Mouse (Mus musculus) embryonic facial prominence, embryonic 15.5 days (tissue): ENCODE measurements around the gene Pls3. TPM values are rescaled to one million over a fixed set of nuclear protein-coding genes. Genes with fewer than 3 reads are reported as not detected.
A peak's percentile ranks its signal among the peaks of the same experiment; 100 is the strongest.

Source experiments
- ATAC-seq: fragments of 200-750 bp; cut with Nextera tagmentation; 2 replicates; pipeline ENCODE4 v1.8.0; 2017; ENCODE audit warnings: low read depth, moderate TSS enrichment; ENCODE audit not compliant: insufficient number of reproducible peaks, low FRiP score, low TSS enrichment
- H3K27ac ChIP-seq: fragments of 300-500 bp; sonication (generic); replicated peaks from 2 replicates; pipeline ENCODE4 v1.5.1; 2015; ENCODE audit warnings: mild to moderate bottlenecking, inconsistent platforms
- H3K27me3 ChIP-seq: fragments of 300-500 bp; sonication (generic); 2 replicates; pipeline ENCODE4 v1.6.1; 2015; ENCODE audit warnings: inconsistent platforms
- H3K36me3 ChIP-seq: fragments of 300-500 bp; sonication (generic); 2 replicates; pipeline ENCODE4 v1.6.1; 2015; ENCODE audit warnings: mild to moderate bottlenecking, inconsistent platforms
- H3K4me1 ChIP-seq: fragments of 300-500 bp; sonication (generic); 2 replicates; pipeline ENCODE4 v1.6.1; 2015; ENCODE audit warnings: inconsistent platforms
- H3K4me2 ChIP-seq: fragments of 300-500 bp; sonication (generic); replicated peaks from 2 replicates; pipeline ENCODE4 v1.6.1; 2015; ENCODE audit warnings: mild to moderate bottlenecking, inconsistent platforms
- H3K4me3 ChIP-seq: fragments of 300-500 bp; sonication (generic); replicated peaks from 2 replicates; pipeline ENCODE4 v1.5.1; 2015; ENCODE audit warnings: mild to moderate bottlenecking, inconsistent platforms
- H3K9ac ChIP-seq: fragments of 300-500 bp; sonication (generic); 2 replicates; pipeline ENCODE4 v1.6.1; 2015; ENCODE audit warnings: inconsistent platforms
- H3K9me3 ChIP-seq: fragments of 300-500 bp; sonication (generic); replicated peaks from 2 replicates; pipeline ENCODE4 v1.6.1; 2016; ENCODE audit warnings: inconsistent platforms
- WGBS: fragments of 180-500 bp; shearing (Covaris S2); methylation state at CpG from one replicate; pipeline ENCODE4 v1.1.7; 2015; 5-methylcytosine and 5-hydroxymethylcytosine counted together
- polyA plus RNA-seq: library from polyadenylated mRNA; unstranded; fragments of >200 nt; fragmentation: Nextera tagmentation; extraction: Ambion mirVana; gene quantifications from 2 replicates; pipeline ENCODE4 v1.2.1, GENCODE M21; 2015

Pls3 gene
- polyA plus RNA-seq, 1 experiment from 2014 or later = 118 TPM

DNA sequence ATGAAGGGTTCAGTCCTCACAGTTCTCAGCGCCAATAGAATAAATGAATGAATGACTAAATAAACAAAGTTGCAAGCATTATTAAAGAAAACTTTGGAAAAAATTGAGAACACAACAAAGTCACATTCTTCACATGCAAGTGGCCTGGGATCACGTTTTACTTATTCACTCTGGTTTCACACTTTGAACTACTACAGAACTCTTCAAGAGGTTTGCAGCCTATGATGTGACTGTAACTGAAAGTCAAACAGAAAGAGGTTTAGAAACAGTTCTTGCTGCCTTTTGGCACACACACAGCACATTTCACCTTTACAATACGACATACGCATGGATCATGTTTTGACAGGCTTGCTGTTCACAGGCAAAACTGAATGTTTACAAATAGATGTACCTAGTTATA, 34.7 kb downstream of the Pls3 start:
- H3K4me3 ChIP-seq = no peak overlapping the region
- no peak for ATAC-seq

DNA sequence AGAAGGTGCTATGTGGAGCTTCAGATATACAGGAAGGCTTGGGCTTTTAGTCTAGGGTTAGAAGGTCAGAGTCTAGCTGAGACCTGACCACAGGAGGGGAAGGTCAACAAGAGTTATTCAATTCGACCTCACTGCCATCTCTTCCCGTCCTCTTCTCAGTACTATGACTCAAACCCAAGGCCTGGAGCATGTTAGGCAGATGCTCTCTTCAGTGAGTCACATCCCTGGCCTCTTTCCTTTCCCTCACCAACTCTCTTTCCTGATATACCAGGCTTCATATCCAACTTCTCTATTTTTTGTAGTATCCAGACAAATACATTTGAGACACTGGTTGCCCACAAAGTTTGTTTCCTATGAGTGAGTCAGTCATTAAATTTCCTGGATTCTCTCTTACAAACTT, 40.1 kb downstream of the Pls3 start:
- no peaks in the 10 kb centered on the region for H3K4me1 ChIP-seq
- no peak overlapping the region for H3K9ac ChIP-seq
- H3K4me2 ChIP-seq = no peak overlapping the region
- H3K27ac ChIP-seq = no peak overlapping the region
- no peaks in the 10 kb centered on the region for H3K9me3 ChIP-seq
- no peaks in the 10 kb centered on the region for H3K27me3 ChIP-seq
- H3K36me3 ChIP-seq = no peaks in the 10 kb centered on the region
- H3K4me3 ChIP-seq = no peak overlapping the region
- 58% methylated on average over 2 of the region's 2 CpGs for WGBS
- ATAC-seq = no peak

More for the DNA sequence above, 34.7 kb downstream of the Pls3 start:
- Histone ChIP-seq H3K36me3 (no peaks in the 10 kb centered on the region), H3K27me3 (no peaks in the 10 kb centered on the region), H3K27ac (no peak overlapping the region), H3K9ac (no peak overlapping the region), H3K4me1 (no peaks in the 10 kb centered on the region), H3K4me2 (no peak overlapping the region), H3K9me3 (no peaks in the 10 kb centered on the region)
- WGBS = 80% methylated on average over 4 of the region's 4 CpGs

DNA sequence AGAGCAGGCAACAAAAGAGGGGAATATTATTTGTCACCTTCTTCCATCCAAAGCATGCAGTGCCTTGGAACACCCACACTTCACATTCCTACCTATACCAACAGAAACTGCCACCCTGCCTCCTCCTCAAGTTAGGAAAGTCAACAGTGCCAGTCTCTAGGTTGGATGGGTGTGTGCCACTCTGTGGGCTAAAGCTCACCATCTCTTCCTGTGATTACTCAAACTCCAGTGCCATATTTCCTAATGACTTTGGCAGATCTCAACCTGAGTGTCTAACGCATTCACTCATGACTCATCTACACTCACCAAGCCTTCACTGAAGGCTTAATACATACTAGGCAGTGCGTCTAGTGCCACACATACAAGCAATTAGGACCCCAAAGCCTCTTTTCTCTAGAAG, 40.7 kb downstream of the Pls3 start:
- H3K4me2 ChIP-seq = no peak overlapping the region
- H3K4me1 ChIP-seq = no peaks in the 10 kb centered on the region
- no peak overlapping the region for H3K9ac ChIP-seq
- no peaks in the 10 kb centered on the region for H3K27me3 ChIP-seq
- H3K9me3 ChIP-seq = no peaks in the 10 kb centered on the region
- H3K36me3 ChIP-seq = no peaks in the 10 kb centered on the region
- 80% methylated on average over 2 of the region's 2 CpGs for WGBS
- no peak for ATAC-seq
- no peak overlapping the region for H3K27ac ChIP-seq
- H3K4me3 ChIP-seq = no peak overlapping the region

DNA sequence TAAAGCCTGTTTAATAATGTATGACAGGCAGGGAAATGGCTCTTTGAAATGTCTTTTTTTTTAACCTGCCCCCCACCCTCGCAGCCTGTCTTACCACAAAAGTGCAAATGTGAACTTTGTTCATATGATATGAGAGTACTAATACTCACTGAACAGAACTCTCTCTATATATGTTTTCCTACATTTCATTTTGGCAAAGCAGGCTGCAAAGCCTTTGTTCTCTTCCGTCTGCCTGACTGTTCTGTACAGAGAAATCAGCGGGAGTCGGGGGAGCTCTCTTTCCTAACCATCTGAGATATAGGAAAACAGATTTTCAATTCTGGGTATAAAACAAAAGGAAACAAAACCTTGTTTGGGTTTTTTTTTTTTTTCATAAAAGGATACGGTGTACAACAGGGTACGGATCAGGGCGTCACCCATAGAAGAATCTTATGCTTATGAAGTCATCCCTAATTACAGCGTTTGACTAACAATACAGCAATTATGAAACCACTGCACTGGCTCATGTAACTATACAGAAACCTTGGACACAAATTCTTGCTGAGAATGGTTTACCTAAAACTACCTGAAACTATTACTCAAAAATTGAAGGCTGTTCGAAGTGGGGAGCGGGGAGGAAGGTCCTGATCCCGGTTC, 41.9 kb downstream of the Pls3 start:
- ATAC-seq = no peak
- no peaks in the 10 kb centered on the region for H3K9me3 ChIP-seq
- 67% methylated on average over 11 of the region's 11 CpGs for WGBS
- H3K4me1 ChIP-seq = no peaks in the 10 kb centered on the region
- H3K4me3 ChIP-seq = no peak overlapping the region
- H3K36me3 ChIP-seq = no peaks in the 10 kb centered on the region
- H3K9ac ChIP-seq = no peak overlapping the region
- no peak overlapping the region for H3K4me2 ChIP-seq
- H3K27ac ChIP-seq = 0 out of 2 replicates have a peak overlapping the region, but pooled peaks have one; percentile 22
- no peaks in the 10 kb centered on the region for H3K27me3 ChIP-seq

DNA sequence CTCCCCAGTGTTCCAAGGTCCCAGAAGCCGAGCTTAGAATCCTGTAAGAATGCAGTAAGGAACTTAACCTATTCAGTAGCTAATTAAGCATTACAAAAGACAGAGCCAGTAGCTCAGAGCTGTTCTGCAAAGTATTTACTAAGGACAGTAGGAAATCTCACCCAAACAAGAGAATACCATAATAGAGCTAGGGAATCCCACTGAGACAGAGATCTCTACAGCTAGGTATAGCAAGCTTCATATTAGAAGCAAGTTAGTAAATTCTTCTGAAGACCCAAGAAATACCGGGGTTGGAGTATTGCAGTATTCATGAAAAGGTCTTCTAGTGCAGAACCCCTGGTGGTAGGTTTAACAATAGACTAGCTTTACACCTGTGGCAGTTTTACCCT, 45.1 kb downstream of the Pls3 start:
- Histone ChIP-seq H3K9me3 (no peaks in the 10 kb centered on the region), H3K4me2 (no peak overlapping the region), H3K27ac (no peak overlapping the region), H3K27me3 (no peaks in the 10 kb centered on the region), H3K9ac (no peak overlapping the region), H3K36me3 (no peaks in the 10 kb centered on the region), H3K4me3 (no peak overlapping the region), H3K4me1 (no peaks in the 10 kb centered on the region)
- WGBS = 41% methylated on average over 2 of the region's 2 CpGs
- no peak for ATAC-seq

DNA sequence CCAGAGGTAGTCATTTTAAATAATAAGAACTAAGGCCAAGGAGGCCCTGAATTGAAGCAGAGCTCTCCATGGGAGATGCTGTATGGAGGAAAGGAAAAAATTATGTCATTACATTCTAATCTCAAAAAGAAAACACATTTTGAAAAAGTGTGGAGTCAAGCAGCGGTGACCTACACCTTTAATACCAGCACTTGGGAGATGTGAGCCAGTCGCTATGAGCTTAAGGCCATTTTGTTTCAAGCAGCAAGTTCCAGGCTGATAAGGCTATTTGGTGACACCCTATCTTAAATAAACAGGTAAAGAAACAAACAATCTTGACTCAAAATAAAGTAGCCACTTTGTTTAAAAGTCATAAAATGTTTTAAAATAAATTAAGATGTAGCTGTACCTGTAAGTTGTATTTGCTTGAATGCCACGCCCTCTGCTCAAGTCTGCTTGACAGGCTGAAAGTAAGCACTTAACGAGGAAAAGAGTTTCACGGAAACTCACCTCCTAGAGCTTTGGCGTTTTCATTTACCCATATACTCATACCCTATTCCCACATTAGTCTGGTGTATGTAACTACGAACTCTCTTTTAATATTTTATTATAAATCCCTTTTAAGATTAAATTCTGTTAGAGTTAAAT, 45.6 kb downstream of the Pls3 start:
- H3K4me1 ChIP-seq = no peaks in the 10 kb centered on the region
- no peaks in the 10 kb centered on the region for H3K27me3 ChIP-seq
- H3K4me3 ChIP-seq = no peak overlapping the region
- H3K36me3 ChIP-seq = no peaks in the 10 kb centered on the region
- no peak overlapping the region for H3K9ac ChIP-seq
- no peak overlapping the region for H3K27ac ChIP-seq
- no peak overlapping the region for H3K4me2 ChIP-seq
- ATAC-seq = no peak
- H3K9me3 ChIP-seq = no peaks in the 10 kb centered on the region
- 60% methylated on average over 7 of the region's 7 CpGs for WGBS

DNA sequence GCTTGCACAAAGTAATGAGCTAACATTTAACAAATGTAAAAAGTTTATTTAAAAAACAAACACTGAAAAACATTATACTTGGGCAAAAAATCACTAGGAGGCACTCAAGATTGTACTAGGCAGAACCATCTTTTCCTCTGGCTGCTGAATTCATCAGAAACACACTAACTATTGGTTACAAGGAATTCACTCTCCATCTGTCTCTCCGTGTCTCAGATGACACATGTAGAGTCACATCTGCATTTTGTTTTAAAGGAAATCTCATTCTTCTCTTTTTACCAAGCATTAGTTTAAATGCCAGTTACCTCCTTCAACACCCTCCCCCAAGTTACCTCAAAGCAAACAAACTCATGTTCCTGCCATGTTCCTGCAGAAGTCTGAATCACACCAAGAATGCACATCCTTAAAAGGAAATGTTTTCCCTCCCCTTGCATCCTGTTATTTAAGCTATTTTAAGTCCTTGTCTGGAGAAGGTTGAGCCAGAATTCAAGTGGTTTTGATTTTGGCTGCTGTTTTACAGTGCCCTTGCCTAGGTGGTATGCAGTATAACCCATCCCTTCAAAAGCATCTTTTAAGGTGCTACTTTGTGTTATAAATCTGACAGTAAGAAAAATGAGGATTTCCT, 56.2 kb downstream of the Pls3 start:
- peak; percentile 63 for ATAC-seq
- 19% methylated on average over 1 of the region's 1 CpGs for WGBS
- no peaks in the 10 kb centered on the region for H3K27me3 ChIP-seq
- no peak overlapping the region for H3K9ac ChIP-seq
- H3K36me3 ChIP-seq = no peaks in the 10 kb centered on the region
- no peaks in the 10 kb centered on the region for H3K9me3 ChIP-seq
- no peak overlapping the region for H3K4me3 ChIP-seq
- H3K4me2 ChIP-seq = no peak overlapping the region
- peak overlapping the region; percentile 63; the same call in 1 of the 2 replicates for H3K27ac ChIP-seq
- no peaks in the 10 kb centered on the region for H3K4me1 ChIP-seq

DNA sequence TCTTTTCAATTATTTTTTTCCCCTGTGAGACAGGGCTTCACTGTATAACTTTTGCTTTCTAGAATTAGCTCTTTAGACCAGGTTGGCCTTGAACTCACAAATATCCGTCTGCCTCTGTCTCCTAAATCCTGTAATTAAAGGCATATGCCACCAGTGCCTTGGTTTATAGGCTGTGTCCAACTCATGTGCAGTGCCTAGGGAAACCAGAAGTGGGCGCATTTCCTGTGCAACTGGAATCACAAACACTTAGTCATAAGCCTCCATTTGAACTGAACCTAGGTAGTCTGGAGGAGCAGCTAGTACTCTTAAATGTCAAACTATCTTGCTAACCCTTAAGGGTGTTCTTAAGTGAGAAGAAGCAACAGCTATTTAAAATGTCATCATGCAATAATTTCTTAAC, 60.0 kb downstream of the Pls3 start:
- Histone ChIP-seq H3K4me2 (no peak overlapping the region), H3K4me3 (no peak overlapping the region), H3K9ac (no peak overlapping the region), H3K36me3 (no peaks in the 10 kb centered on the region), H3K9me3 (no peaks in the 10 kb centered on the region), H3K4me1 (no peaks in the 10 kb centered on the region), H3K27me3 (no peaks in the 10 kb centered on the region), H3K27ac (no peak overlapping the region)
- 72% methylated on average over 2 of the region's 2 CpGs for WGBS
- ATAC-seq = no peak

DNA sequence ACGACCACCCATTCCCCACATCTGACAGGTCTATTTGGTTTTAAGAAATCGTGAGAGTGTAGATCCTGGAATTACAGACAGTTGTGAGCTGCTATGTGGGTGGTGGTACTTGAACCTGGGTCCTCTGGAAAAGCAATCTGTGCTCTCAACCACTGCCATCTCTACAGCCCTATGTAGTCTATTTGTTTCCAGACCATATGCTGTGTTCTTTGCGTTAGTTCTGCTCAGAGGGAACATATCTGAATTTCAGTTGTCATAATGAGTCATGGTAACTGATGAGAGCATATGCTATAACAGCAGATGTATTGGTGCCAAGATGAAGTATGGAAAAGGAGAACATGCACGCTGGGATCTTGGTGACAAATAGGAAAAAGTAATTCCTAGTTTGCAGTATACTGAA, 60.9 kb downstream of the Pls3 start:
- ATAC-seq = no peak
- Histone ChIP-seq H3K9me3 (no peaks in the 10 kb centered on the region), H3K27ac (no peak overlapping the region), H3K9ac (no peak overlapping the region), H3K4me3 (no peak overlapping the region), H3K27me3 (no peaks in the 10 kb centered on the region), H3K4me1 (no peaks in the 10 kb centered on the region), H3K36me3 (no peaks in the 10 kb centered on the region), H3K4me2 (no peak overlapping the region)
- WGBS = 73% methylated on average over 4 of the region's 4 CpGs

DNA sequence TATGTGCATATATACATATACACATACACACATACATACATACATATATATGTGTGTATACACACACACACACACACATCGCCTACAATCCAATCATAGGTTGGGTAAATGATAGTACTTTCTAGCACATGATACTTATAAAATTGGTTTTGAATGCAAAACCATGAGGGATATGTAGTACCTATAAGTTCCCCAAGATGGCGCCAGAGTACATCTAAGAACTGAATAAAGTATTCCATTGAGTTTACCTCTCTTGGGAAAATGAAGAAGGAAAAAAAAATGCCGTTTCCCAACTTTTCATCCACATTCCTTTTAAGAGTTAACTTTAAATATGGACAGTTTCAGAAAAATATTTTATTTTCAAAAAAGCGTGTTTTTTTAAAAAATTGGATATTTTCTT, 78.4 kb downstream of the Pls3 start:
- H3K4me2 ChIP-seq = no peak overlapping the region
- no peaks in the 10 kb centered on the region for H3K9me3 ChIP-seq
- H3K4me1 ChIP-seq = no peaks in the 10 kb centered on the region
- H3K27ac ChIP-seq = no peak overlapping the region
- peaks cover 14% of the 10 kb centered on the region for H3K36me3 ChIP-seq
- no peak for ATAC-seq
- WGBS = 27% methylated on average over 4 of the region's 4 CpGs
- no peak overlapping the region for H3K9ac ChIP-seq
- no peak overlapping the region for H3K4me3 ChIP-seq
- H3K27me3 ChIP-seq = no peaks in the 10 kb centered on the region

DNA sequence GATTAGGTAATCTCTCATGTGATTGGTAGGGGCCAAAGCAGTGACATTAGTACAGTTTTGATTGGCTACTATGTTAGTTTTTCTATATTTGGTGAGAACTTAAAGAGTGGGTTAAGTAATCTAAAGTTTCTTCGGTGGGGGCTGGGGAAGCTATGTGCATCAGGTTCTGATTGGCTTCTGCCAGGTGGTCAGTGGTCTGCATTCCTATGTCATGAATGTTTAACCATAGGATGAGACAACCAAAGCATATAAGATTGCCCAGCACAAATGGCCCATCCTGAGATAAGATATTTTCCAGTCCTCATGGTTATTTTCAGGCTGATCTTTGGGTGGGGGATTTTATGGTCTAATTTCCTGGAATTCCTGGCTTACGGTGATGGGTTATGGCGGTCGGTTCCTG, 95.2 kb downstream of the Pls3 start:
- Histone ChIP-seq H3K27ac (no peak overlapping the region), H3K4me1 (no peaks in the 10 kb centered on the region), H3K9me3 (no peaks in the 10 kb centered on the region), H3K4me3 (no peak overlapping the region), H3K36me3 (no peaks in the 10 kb centered on the region), H3K27me3 (no peaks in the 10 kb centered on the region), H3K4me2 (no peak overlapping the region), H3K9ac (no peak overlapping the region)
- 81% methylated on average over 4 of the region's 4 CpGs for WGBS
- ATAC-seq = no peak

DNA sequence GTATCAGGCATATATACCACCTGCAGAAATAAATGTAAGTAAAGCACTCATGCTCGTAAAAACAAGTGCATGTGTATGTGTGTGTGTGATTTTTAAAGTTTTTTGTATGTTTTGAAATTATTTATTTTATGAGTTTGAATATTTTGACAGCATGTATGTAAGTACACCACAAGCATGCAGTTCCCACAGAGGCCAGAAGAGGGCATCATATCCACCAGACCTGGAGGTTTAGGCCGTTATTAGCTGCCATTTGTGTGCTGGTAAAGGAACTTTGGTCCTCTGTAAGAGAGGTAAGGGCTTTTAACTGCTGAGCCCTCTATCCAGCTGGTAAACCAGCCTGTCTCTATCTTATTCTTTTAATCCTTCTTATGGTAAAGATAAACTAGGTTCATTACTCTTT, 97.5 kb downstream of the Pls3 start:
- no peak overlapping the region for H3K4me3 ChIP-seq
- no peaks in the 10 kb centered on the region for H3K9me3 ChIP-seq
- no peak overlapping the region for H3K4me2 ChIP-seq
- no peaks in the 10 kb centered on the region for H3K27me3 ChIP-seq
- H3K36me3 ChIP-seq = no peaks in the 10 kb centered on the region
- H3K27ac ChIP-seq = no peak overlapping the region
- ATAC-seq = no peak
- 96% methylated on average over 2 of the region's 2 CpGs for WGBS
- no peak overlapping the region for H3K9ac ChIP-seq
- H3K4me1 ChIP-seq = no peaks in the 10 kb centered on the region
